Mouse (Mus musculus): ENCODE data around the gene Pitpna. TPM values are rescaled to one million over a fixed set of nuclear protein-coding genes. Genes with fewer than 3 reads are reported as not detected.
A peak's percentile ranks its signal among the peaks of the same experiment; 100 is the strongest.

The Pitpna gene
- total and polyA plus RNA-seq, 3 experiments: 67.8 to 709 (median 194) TPM

- Histone ChIP-seq H3K9ac (ENCODE audit: control insufficient read depth, low read depth, low read length, poor library complexity, severe bottlenecking) (no peak overlapping the region), H3K9me3 (replicated peaks; ENCODE audit: insufficient read depth, low read length) (no peaks in the 10 kb centered on the region), H3K79me2 (ENCODE audit: control insufficient read depth, insufficient read depth, low read length, poor library complexity) (no peaks in the 10 kb centered on the region), H3K4me1 (ENCODE audit: control insufficient read depth in 1 of 2, insufficient read depth in 2 of 2, low read length in 2 of 2) (no peaks in the 10 kb centered on the region), H3K27me3 (ENCODE audit: control insufficient read depth in 1 of 2, insufficient read depth in 2 of 2, low read length in 2 of 2) (no peaks in the 10 kb centered on the region), H3K36me3 (ENCODE audit: control insufficient read depth in 1 of 2, insufficient read depth in 2 of 2, low read length in 2 of 2) (no peaks in the 10 kb centered on the region), H3K4me3 (ENCODE audit: control insufficient read depth in 1 of 2, insufficient read depth in 1 of 2, low read depth in 2 of 2, low read length in 2 of 2) (no peak overlapping the region), H3K27ac (ENCODE audit: control insufficient read depth, low read depth, low read length) (no peak overlapping the region)
- peak; percentile 56 for DNase-seq (ENCODE audit: low read depth, low spot score)
- TF ChIP-seq CTCF (IDR thresholded peaks at IDR 0.05 in 2 of 3, conservative IDR thresholded peaks at IDR 0.05 in 1 of 3; ENCODE audit: control insufficient read depth in 1 of 3, insufficient read depth in 1 of 3, low read depth in 2 of 3, low read length in 3 of 3, poor library complexity in 1 of 3, severe bottlenecking in 1 of 3) (peak; percentile 51 to 62 (median 56)), RAD21 (IDR thresholded peaks at IDR 0.05; ENCODE audit: low read depth, low read length) (peak; percentile 21), POLR2AphosphoS5 (IDR thresholded peaks at IDR 0.05; ENCODE audit: borderline replicate concordance, low read depth, low read length) (no peak), SMC3 (IDR thresholded peaks at IDR 0.05; ENCODE audit: low read depth, low read length) (peak; percentile 11; the same call in 1 of the 2 replicates)
These were observed 29.8 kb upstream of the Pitpna start for GRCm38 (mm10) chr11:75558101-75558500.

- Histone ChIP-seq H3K4me1 (ENCODE audit: control insufficient read depth in 1 of 2, insufficient read depth in 2 of 2, low read length in 2 of 2) (no peaks in the 10 kb centered on the region), H3K27ac (ENCODE audit: control insufficient read depth, low read depth, low read length) (no peak overlapping the region)
These were observed 27.9 kb upstream of the Pitpna start for GRCm38 (mm10) chr11:75559870-75560504.

GRCm38 (mm10) chr11:75560530-75561409 lies 27.1 kb upstream of the Pitpna start:
- Histone ChIP-seq H3K9me3 (replicated peaks; ENCODE audit: insufficient read depth, low read length) (no peaks in the 10 kb centered on the region), H3K4me1 (ENCODE audit: control insufficient read depth in 1 of 2, insufficient read depth in 2 of 2, low read length in 2 of 2) (peaks cover 0 to 4% of the 10 kb centered on the region in 2 experiments; a peak in 2 of 4 replicates), H3K79me2 (ENCODE audit: control insufficient read depth, insufficient read depth, low read length, poor library complexity) (no peaks in the 10 kb centered on the region), H3K27ac (ENCODE audit: control insufficient read depth, low read depth, low read length) (no peak overlapping the region), H3K9ac (ENCODE audit: control insufficient read depth, low read depth, low read length, poor library complexity, severe bottlenecking) (no peak overlapping the region), H3K4me3 (ENCODE audit: control insufficient read depth in 1 of 2, insufficient read depth in 1 of 2, low read depth in 2 of 2, low read length in 2 of 2) (no peak overlapping the region), H3K36me3 (ENCODE audit: control insufficient read depth in 1 of 2, insufficient read depth in 2 of 2, low read length in 2 of 2) (peaks cover 0 to under 1% of the 10 kb centered on the region in 2 experiments; a peak in 1 of 4 replicates), H3K27me3 (ENCODE audit: control insufficient read depth in 1 of 2, insufficient read depth in 2 of 2, low read length in 2 of 2) (no peaks in the 10 kb centered on the region)
- no peak for DNase-seq (ENCODE audit: low read depth, low spot score)
- TF ChIP-seq UBTF (IDR thresholded peaks at IDR 0.05; ENCODE audit: borderline replicate concordance, insufficient read depth, low read depth, low read length) (no peak), RCOR1 (IDR thresholded peaks at IDR 0.05; ENCODE audit: low read depth, low read length) (no peak), RAD21 (IDR thresholded peaks at IDR 0.05; ENCODE audit: low read depth, low read length) (no peak), USF1 (IDR thresholded peaks at IDR 0.05; ENCODE audit: low read depth, low read length) (no peak), CHD1 (IDR thresholded peaks at IDR 0.05; ENCODE audit: low read depth, low read length) (no peak)

More at GRCm38 (mm10) chr11:75559870-75560504, 27.9 kb upstream of the Pitpna start:
- Histone ChIP-seq H3K27me3 (ENCODE audit: control insufficient read depth in 1 of 2, insufficient read depth in 2 of 2, low read length in 2 of 2) (no peaks in the 10 kb centered on the region), H3K79me2 (ENCODE audit: control insufficient read depth, insufficient read depth, low read length, poor library complexity) (no peaks in the 10 kb centered on the region), H3K36me3 (ENCODE audit: control insufficient read depth in 1 of 2, insufficient read depth in 2 of 2, low read length in 2 of 2) (no peaks in the 10 kb centered on the region), H3K9me3 (replicated peaks; ENCODE audit: insufficient read depth, low read length) (no peaks in the 10 kb centered on the region), H3K9ac (ENCODE audit: control insufficient read depth, low read depth, low read length, poor library complexity, severe bottlenecking) (no peak overlapping the region), H3K4me3 (ENCODE audit: control insufficient read depth in 1 of 2, insufficient read depth in 1 of 2, low read depth in 2 of 2, low read length in 2 of 2) (no peak overlapping the region)
- no peak for TF ChIP-seq TAL1 (IDR thresholded peaks at IDR 0.05; ENCODE audit: low read length)
- no peak for TF ChIP-seq RAD21 (IDR thresholded peaks at IDR 0.05; ENCODE audit: low read depth, low read length)
- TF ChIP-seq USF2 (IDR thresholded peaks at IDR 0.05; ENCODE audit: borderline replicate concordance in 1 of 2, insufficient read depth in 1 of 2, low read depth in 1 of 2, low read length in 2 of 2): no peak
- no peak for TF ChIP-seq MAFK (IDR thresholded peaks at IDR 0.05; ENCODE audit: borderline replicate concordance, low read depth, low read length)
- no peak for TF ChIP-seq TCF12 (IDR thresholded peaks at IDR 0.05; ENCODE audit: low read depth, low read length)
- TF ChIP-seq CHD2 (IDR thresholded peaks at IDR 0.05; ENCODE audit: low read length): no peak
- no peak for TF ChIP-seq RCOR1 (IDR thresholded peaks at IDR 0.05; ENCODE audit: low read depth, low read length)
- no peak for TF ChIP-seq SMC3 (IDR thresholded peaks at IDR 0.05; ENCODE audit: low read depth, low read length)
- TF ChIP-seq KAT2A (conservative IDR thresholded peaks at IDR 0.05; ENCODE audit: low read depth, low read length): no peak
- TF ChIP-seq MYC (IDR thresholded peaks at IDR 0.05; ENCODE audit: low read depth, low read length): no peak
- TF ChIP-seq NELFE (IDR thresholded peaks at IDR 0.05; ENCODE audit: low read depth, low read length): no peak
- TF ChIP-seq NRF1 (IDR thresholded peaks at IDR 0.05; ENCODE audit: insufficient read depth, low read depth, low read length, poor library complexity, severe bottlenecking): no peak
- no peak for TF ChIP-seq JUND (IDR thresholded peaks at IDR 0.05; ENCODE audit: low read depth, low read length)
- no peak for TF ChIP-seq ZKSCAN1 (IDR thresholded peaks at IDR 0.05; ENCODE audit: low read depth, low read length)
- TF ChIP-seq ETS1 (IDR thresholded peaks at IDR 0.05; ENCODE audit: low read depth, low read length): no peak
- TF ChIP-seq EP300 (IDR thresholded peaks at IDR 0.05; ENCODE audit: low read depth in 1 of 2, low read length in 2 of 2): no peak
- no peak for TF ChIP-seq CHD1 (IDR thresholded peaks at IDR 0.05; ENCODE audit: low read depth, low read length)
- no peak for DNase-seq (ENCODE audit: low read depth, low spot score)

All from MEL (cell line).